Mouse (Mus musculus): ENCODE measurements around the gene Mark3.

- no peak for TF ChIP-seq CTCF (conservative IDR thresholded peaks at IDR 0.05; ENCODE audit: low read length)
- TF ChIP-seq POU5F1 (IDR thresholded peaks at IDR 0.05; ENCODE audit: borderline replicate concordance, low read length) = no peak
These were observed 45.1 kb upstream of the Mark3 start for GRCm38 (mm10) chr12:111529192-111529591.

Measured in E14TG2a.4 (cell line).